Mouse (Mus musculus) spleen, adult 2 months (tissue): ENCODE measurements around the gene Rorc.

Experiments used
- CTCF ChIP-seq: fragments of 200-500 bp; IDR thresholded peaks from 2 replicates; pipeline ENCODE4 v1.5.1; 2011; ENCODE audit warnings: mild to moderate bottlenecking, inconsistent platforms; ENCODE audit not compliant: insufficient read depth, insufficient read length, insufficient replicate concordance; ENCODE audit errors: extremely low read depth
- POLR2A ChIP-seq: fragments of 200-500 bp; IDR thresholded peaks from 2 replicates; pipeline ENCODE4 v1.6.1; 2011; ENCODE audit warnings: low read depth, low read length, inconsistent platforms

DNA sequence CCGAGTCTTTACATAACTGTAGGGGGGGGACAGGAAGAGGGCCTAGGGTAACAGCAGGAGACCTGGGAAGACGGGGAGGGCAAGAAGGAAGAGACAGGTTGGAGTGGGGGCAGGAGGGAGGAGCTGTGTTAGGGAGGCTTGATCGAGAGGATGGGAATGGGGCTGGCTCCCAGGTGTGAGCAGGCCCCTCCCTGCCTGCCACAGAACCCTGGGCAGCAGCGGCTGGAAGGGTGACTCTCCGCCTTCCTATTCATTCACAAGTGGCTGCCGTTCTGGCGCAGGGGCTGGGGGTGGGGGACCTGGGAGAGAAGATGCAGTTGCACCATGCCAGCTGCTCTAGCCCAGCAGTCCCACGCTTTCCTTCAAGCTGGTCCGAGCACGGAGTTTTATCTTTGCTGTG is 496 bp downstream of the Rorc start:
- TF ChIP-seq CTCF (no peak), POLR2A (no peak)
